Mouse (Mus musculus) liver, adult 2 months (tissue): Measurements from ENCODE around the gene Dscaml1.

Source experiments
- CTCF ChIP-seq: fragments of 200-500 bp; IDR thresholded peaks from 2 replicates; pipeline ENCODE4 v1.5.1; 2011; ENCODE audit warnings: low read depth, low read length, control low read depth
- POLR2A ChIP-seq: fragments of 200-500 bp; IDR thresholded peaks from 2 replicates; pipeline ENCODE4 v1.6.1; 2011; ENCODE audit warnings: low read length, control low read depth; ENCODE audit not compliant: insufficient read depth; ENCODE audit errors: extremely low read depth

GRCm38 (mm10) chr9:45569680-45570079 lies 143.3 kb downstream of the Dscaml1 start:
- TF ChIP-seq POLR2A (no peak), CTCF (no peak)
